In the genomic region with DNA sequence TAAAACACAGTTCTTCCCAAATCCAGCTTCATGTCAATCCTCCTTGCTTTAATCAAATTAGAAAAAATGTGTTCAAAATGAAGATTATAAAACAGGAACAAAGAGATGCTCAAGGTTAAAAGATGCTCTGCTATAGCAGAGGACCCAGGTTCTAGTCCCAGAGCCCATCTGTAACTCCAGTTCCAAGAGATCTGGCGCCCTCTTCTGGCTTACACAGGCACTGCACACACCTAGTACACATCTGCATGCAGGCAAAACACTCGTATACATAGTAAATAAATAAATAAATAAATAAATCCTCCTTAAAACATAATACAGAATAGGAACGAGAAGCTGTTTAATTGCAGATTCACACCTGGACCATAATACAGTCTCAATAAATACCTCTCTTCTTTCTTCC, we compare ENCODE assay signal across 9 mouse cellular contexts. TPM values are rescaled to one million over a fixed set of nuclear protein-coding genes. Genes with fewer than 3 reads are reported as not detected.
DNase-seq lines count a peak whose midpoint lies in the region; ATAC-seq and TF ChIP-seq lines count a peak whose summit lies in the region.
"Had no signal": no experiment of that assay in that cellular context is flagged by ENCODE, and none has a peak within 500 bp of the region (broad histone marks: within the 10 kb centered on the region; RNA-seq: fewer than 3 reads in every experiment).

No protein-coding gene starts in this region.

- H3K27me3 ChIP-seq in cerebellum, adult 2 months (ENCODE audit: control insufficient read depth, insufficient read depth, low read length): no peaks in the 10 kb centered on the region
- H3K27me3 ChIP-seq in lung, embryonic 14.5 days (ENCODE audit: insufficient read depth, low read length): no peaks in the 10 kb centered on the region

- H3K36me3 ChIP-seq in lung, embryonic 14.5 days (ENCODE audit: insufficient read depth): no peaks in the 10 kb centered on the region; the same call in 1 of the 2 replicates
- H3K36me3 ChIP-seq: liver, embryonic 13.5 days had no signal

- H3K4me2 ChIP-seq in lung, embryonic 14.5 days: no peak overlapping the region
- H3K4me2 ChIP-seq: liver, embryonic 13.5 days had no signal

- WGBS in cerebellum, adult 2 months: 64% methylated on average over 3 of the region's 3 CpGs
- WGBS in lung, embryonic 14.5 days: 68% methylated on average over 3 of the region's 3 CpGs

- no peaks in the 10 kb centered on the region for H3K9me3 ChIP-seq in lung, embryonic 14.5 days (ENCODE audit: low read depth, low read length)
- H3K9me3 ChIP-seq: liver, embryonic 13.5 days had no signal

- no peak overlapping the region for H3K9ac ChIP-seq in lung, embryonic 14.5 days
- H3K9ac ChIP-seq: liver, embryonic 13.5 days had no signal

- peak; percentile 40 to 60 for DNase-seq in cerebellum, adult 2 months
- DNase-seq in cerebellum, postnatal 4 days (ENCODE audit: low spot score in 2 of 2): no peak
- peak; percentile 46 for DNase-seq in lung, embryonic 14.5 days
- DNase-seq in lung, postnatal 4 days: no peak
- no peak for DNase-seq in brain, embryonic 14.5 days (ENCODE audit: low read depth)
- peak; percentile 30 for DNase-seq in retina, embryonic 14.5 days (ENCODE audit: low spot score)
- DNase-seq in layer of hippocampus, adult 11-12 months (ENCODE audit: low spot score): no peak
- DNase-seq in gastrocnemius, adult 18-20 months (ENCODE audit: low spot score): no peak
- DNase-seq: liver, embryonic 13.5 days had no signal

- H3K4me1 ChIP-seq in cerebellum, adult 2 months (ENCODE audit: control insufficient read depth, insufficient read depth, low read length): peaks cover 19% of the 10 kb centered on the region; the same call in 1 of the 2 replicates
- no peaks in the 10 kb centered on the region; the same call in 1 of the 2 replicates for H3K4me1 ChIP-seq in lung, embryonic 14.5 days (ENCODE audit: insufficient read depth)
- H3K4me1 ChIP-seq: liver, embryonic 13.5 days had no signal

- no peak overlapping the region for H3K4me3 ChIP-seq in cerebellum, adult 2 months (replicated peaks; ENCODE audit: insufficient read depth, low read depth, low read length)
- H3K4me3 ChIP-seq in lung, embryonic 14.5 days (ENCODE audit: low read depth, low read length): no peak overlapping the region
- H3K4me3 ChIP-seq: liver, embryonic 13.5 days had no signal

- H3K27ac ChIP-seq in cerebellum, adult 2 months (ENCODE audit: insufficient read depth, low read length): no peak overlapping the region
- H3K27ac ChIP-seq in lung, embryonic 14.5 days (ENCODE audit: low read depth): no peak overlapping the region
- H3K27ac ChIP-seq: liver, embryonic 13.5 days had no signal

- no peak for TF ChIP-seq POLR2A in cerebellum, adult 2 months (IDR thresholded peaks at IDR 0.05; ENCODE audit: borderline replicate concordance, insufficient read depth, low read length)
- TF ChIP-seq POLR2A in brain, embryonic 14.5 days (IDR thresholded peaks at IDR 0.05; ENCODE audit: borderline replicate concordance, extremely low read depth, insufficient read depth, insufficient read length, poor library complexity, severe bottlenecking): no peak

- TF ChIP-seq CTCF in cerebellum, adult 2 months (IDR thresholded peaks at IDR 0.05; ENCODE audit: borderline replicate concordance, insufficient read depth, low read depth, low read length): peak; percentile 53; the same call in 1 of the 2 replicates
- peak; percentile 54 for TF ChIP-seq CTCF in lung, embryonic 14.5 days (IDR thresholded peaks at IDR 0.05; ENCODE audit: low read depth)
- TF ChIP-seq CTCF in brain, embryonic 14.5 days (IDR thresholded peaks at IDR 0.05; ENCODE audit: borderline replicate concordance, extremely low read depth, insufficient read depth, insufficient read length): peak; percentile 47; the same call in 1 of the 2 replicates

- no peak for ATAC-seq in lung, embryonic 14.5 days (ENCODE audit: insufficient read depth)

RNA-seq across cellular contexts. Expression of a gene that starts 6.9 kb away (rescaled TPM):
- 361 and 392 TPM in 2 replicates for polyA plus RNA-seq in cerebellum, adult 2 months (2012; rRNA removed)
- 12.2 TPM in 2 replicates for polyA plus RNA-seq in lung, embryonic 14.5 days (2014; fragmentation: Nextera tagmentation; extraction: Ambion mirVana)
- 43.3 and 69.2 TPM in 2 replicates for polyA plus RNA-seq in brain, embryonic 14.5 days (2012; rRNA removed)
- under 1 TPM; 0.41 to 0.88 TPM for total RNA-seq in gastrocnemius, adult 18-20 months (2021)

Comparison
In these comparisons a context has a peak if more than half of its experiments do, and no peak if none do; other contexts are left out.
1. DNase-seq: peak in cerebellum, adult 2 months (2 of 2), lung, embryonic 14.5 days (single experiment) and retina, embryonic 14.5 days (single experiment); none in cerebellum, postnatal 4 days (0 of 2), lung, postnatal 4 days (0 of 2), brain, embryonic 14.5 days (single experiment), layer of hippocampus, adult 11-12 months (single experiment) and gastrocnemius, adult 18-20 months (single experiment).
2. Peak in every context shown above with its lines, with median percentiles within 50 percentile points of each other: CTCF ChIP-seq.